Mouse (Mus musculus): ENCODE data around the gene 4930503B20Rik. TPM values are rescaled to one million over a fixed set of nuclear protein-coding genes. Genes with fewer than 3 reads are reported as not detected.

Gene 4930503B20Rik
- polyA plus RNA-seq (2016; fragmentation: Nextera tagmentation; extraction: Ambion mirVana): not detected in 2 replicates

GRCm38 (mm10) chr3:146651217-146651616, at the start of gene 4930503B20Rik:
Gene 4930503B20Rik, minus strand, starts transcription at chr3:146651317.
- WGBS: 88% methylated on average over 3 of the region's 3 CpGs
- no peaks in the 10 kb centered on the region for H3K9me3 ChIP-seq
- no peak within 1 kb of the TSS for H3K27ac ChIP-seq (replicated peaks)
- H3K36me3 ChIP-seq (replicated peaks): no peaks in the 10 kb centered on the region
- no peaks in the 10 kb centered on the region for H3K27me3 ChIP-seq (replicated peaks; ENCODE audit: low read depth, poor library complexity, severe bottlenecking)
- H3K4me1 ChIP-seq: peaks cover 11% of the 10 kb centered on the region; the same call in 1 of the 2 replicates
- DNase-seq (ENCODE audit: low spot score): no peak
- H3K4me3 ChIP-seq: no peak within 1 kb of the TSS

- no peaks in the 10 kb centered on the region for H3K9me3 ChIP-seq
- no peaks in the 10 kb centered on the region for H3K27me3 ChIP-seq (replicated peaks; ENCODE audit: low read depth, poor library complexity, severe bottlenecking)
- 0 out of 2 replicates have a peak overlapping the region, but pooled peaks have one; percentile 24 for H3K27ac ChIP-seq (replicated peaks)
- DNase-seq (ENCODE audit: low spot score): no peak
- H3K36me3 ChIP-seq (replicated peaks): no peaks in the 10 kb centered on the region
- peaks cover 15% of the 10 kb centered on the region for H3K4me1 ChIP-seq
- WGBS: 85% methylated on average over 11 of the region's 11 CpGs
- no peak overlapping the region for H3K4me3 ChIP-seq
These were observed 48.9 kb upstream of the 4930503B20Rik start for GRCm38 (mm10) chr3:146700051-146700450.

GRCm38 (mm10) chr3:146698982-146699381, 47.9 kb upstream of the 4930503B20Rik start:
- H3K27me3 ChIP-seq (replicated peaks; ENCODE audit: low read depth, poor library complexity, severe bottlenecking): no peaks in the 10 kb centered on the region
- no peak overlapping the region for H3K4me3 ChIP-seq
- 67% methylated on average over 11 of the region's 11 CpGs for WGBS
- no peak for DNase-seq (ENCODE audit: low spot score)
- H3K9me3 ChIP-seq: no peaks in the 10 kb centered on the region
- no peaks in the 10 kb centered on the region for H3K36me3 ChIP-seq (replicated peaks)
- H3K4me1 ChIP-seq: peaks cover 15% of the 10 kb centered on the region
- H3K27ac ChIP-seq (replicated peaks): no peak overlapping the region

DNA sequence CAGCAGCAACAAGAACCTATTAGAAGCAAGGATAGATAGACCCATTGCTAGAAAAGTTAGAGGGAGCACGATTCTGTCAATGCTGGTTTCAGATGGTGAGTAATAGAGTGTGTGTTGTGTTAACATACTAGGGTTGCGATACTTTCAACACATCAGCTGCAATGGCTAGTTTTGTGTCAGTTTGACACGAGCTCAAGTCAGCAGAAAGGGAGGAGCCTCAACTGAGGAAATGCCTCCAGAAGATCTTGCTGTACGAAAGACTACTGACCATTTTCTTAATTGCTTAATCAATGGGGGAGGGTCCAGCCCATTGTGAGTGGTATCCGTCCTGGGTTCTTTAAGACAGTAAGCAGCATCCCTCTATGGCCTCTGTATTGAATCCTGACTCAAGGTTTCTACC, 41.4 kb upstream of the 4930503B20Rik start:
- 80% methylated on average over 5 of the region's 5 CpGs for WGBS
- DNase-seq (ENCODE audit: low spot score): no peak
- no peak overlapping the region for H3K4me3 ChIP-seq
- H3K27ac ChIP-seq (replicated peaks): no peak overlapping the region
- 0 out of 2 replicates have a peak, but pooled peaks cover 2% of the 10 kb centered on the region for H3K4me1 ChIP-seq
- no peaks in the 10 kb centered on the region for H3K36me3 ChIP-seq (replicated peaks)
- H3K27me3 ChIP-seq (replicated peaks; ENCODE audit: low read depth, poor library complexity, severe bottlenecking): no peaks in the 10 kb centered on the region
- no peaks in the 10 kb centered on the region for H3K9me3 ChIP-seq

DNA sequence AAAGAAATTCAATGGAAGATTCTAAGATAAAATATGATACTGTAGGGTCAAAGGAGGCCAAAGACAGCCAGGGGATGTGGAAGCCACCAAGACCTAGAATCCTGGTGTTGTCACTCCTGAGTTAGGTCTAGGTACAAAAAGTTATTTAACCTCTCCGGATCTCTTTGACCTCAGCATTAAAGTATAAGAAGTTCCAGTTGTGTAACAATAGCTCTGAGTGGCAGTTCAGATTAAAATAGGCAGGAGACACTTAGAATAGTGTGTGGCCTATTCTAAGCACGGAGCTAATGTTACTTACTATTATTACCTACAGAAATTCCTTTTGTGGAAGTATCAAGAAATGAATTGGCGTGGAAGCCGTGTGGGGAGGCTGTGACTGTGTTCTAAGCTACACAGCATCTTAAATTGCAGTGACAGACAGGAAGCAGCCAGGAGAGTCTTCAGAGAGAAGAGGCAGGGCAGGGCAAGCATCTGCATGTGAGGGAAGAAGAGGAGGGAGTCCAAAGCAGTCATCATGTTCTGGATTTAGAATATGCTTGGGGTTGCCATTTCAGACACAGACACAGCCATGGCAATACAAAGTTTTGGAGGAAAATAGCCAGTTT, 36.1 kb upstream of the 4930503B20Rik start:
- WGBS: 71% methylated on average over 4 of the region's 4 CpGs

GRCm38 (mm10) chr3:146686428-146686827, 35.3 kb upstream of the 4930503B20Rik start:
- H3K27me3 ChIP-seq (replicated peaks; ENCODE audit: low read depth, poor library complexity, severe bottlenecking): peaks cover 30% of the 10 kb centered on the region
- peaks cover 26% of the 10 kb centered on the region for H3K4me1 ChIP-seq
- no peak overlapping the region for H3K4me3 ChIP-seq
- no peak overlapping the region for H3K27ac ChIP-seq (replicated peaks)
- H3K36me3 ChIP-seq (replicated peaks): no peaks in the 10 kb centered on the region
- WGBS: 89% methylated on average over 8 of the region's 8 CpGs
- no peaks in the 10 kb centered on the region for H3K9me3 ChIP-seq
- no peak for DNase-seq (ENCODE audit: low spot score)

More for the DNA sequence above, 36.1 kb upstream of the 4930503B20Rik start:
- peaks cover 24% of the 10 kb centered on the region for H3K4me1 ChIP-seq
- no peaks in the 10 kb centered on the region for H3K36me3 ChIP-seq (replicated peaks)
- no peak for DNase-seq (ENCODE audit: low spot score)
- peaks cover 30% of the 10 kb centered on the region for H3K27me3 ChIP-seq (replicated peaks; ENCODE audit: low read depth, poor library complexity, severe bottlenecking)
- no peaks in the 10 kb centered on the region for H3K9me3 ChIP-seq
- no peak overlapping the region for H3K27ac ChIP-seq (replicated peaks)
- no peak overlapping the region for H3K4me3 ChIP-seq

DNA sequence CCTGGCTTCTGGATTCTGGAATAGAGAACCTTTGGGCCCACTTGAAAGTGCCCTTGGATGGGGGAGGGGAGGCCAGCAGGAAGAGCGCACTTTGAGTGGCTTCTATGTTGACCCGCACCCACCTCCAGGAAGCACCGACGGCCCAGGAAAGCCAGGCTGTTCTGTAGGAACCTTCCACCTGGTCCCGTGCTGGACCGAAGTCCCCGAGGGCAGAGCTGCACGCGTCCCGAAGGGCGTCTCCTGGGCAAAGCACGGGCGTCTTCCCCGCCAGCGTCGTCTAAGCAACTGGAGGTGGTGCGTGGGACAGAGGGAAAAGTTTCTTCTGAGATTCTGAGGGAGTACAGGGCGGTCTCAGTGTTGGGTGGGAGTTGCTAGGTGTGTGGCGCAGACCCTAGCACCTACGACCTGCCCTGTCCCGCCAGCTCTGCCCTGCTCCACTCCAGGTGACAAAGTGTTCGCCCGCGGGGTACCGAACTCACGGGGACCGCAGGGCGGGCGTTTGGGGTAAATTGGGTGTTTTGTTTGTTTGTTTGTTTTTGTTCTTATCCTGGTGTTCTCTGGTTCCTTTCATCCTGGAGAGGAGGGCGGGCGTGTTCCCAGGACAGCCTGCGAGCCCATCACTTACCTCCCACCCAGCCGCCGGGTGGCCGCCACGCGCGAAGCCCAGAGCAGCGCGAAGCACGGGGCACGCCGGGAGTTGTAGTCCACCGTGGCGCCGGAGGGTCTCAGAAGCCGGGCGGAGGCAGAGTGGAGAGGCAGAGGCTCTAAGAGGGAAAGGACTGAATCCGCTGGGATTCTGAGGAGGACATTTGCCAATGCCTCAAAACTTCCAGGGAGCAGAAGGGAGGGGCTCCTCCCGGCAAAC, 33.9 kb upstream of the 4930503B20Rik start, which contains the start of gene Samd13:
Gene Samd13, minus strand, starts transcription at position 782 of the 865 bp plus-strand sequence.
- Histone ChIP-seq H3K4me1 (peaks cover 26% of the 10 kb centered on the region), H3K9me3 (no peaks in the 10 kb centered on the region), H3K36me3 (replicated peaks) (no peaks in the 10 kb centered on the region), H3K27me3 (replicated peaks; ENCODE audit: low read depth, poor library complexity, severe bottlenecking) (peaks cover 30% of the 10 kb centered on the region), H3K4me3 (peak within 1 kb of the TSS; percentile 66), H3K27ac (replicated peaks) (peak within 1 kb of the TSS; percentile 83)
- peak; percentile 87 for DNase-seq (ENCODE audit: low spot score)
- 3% methylated on average over 50 of the region's 50 CpGs for WGBS

- DNase-seq (ENCODE audit: low spot score): no peak
- Histone ChIP-seq H3K36me3 (replicated peaks) (no peaks in the 10 kb centered on the region), H3K4me3 (no peak overlapping the region), H3K9me3 (no peaks in the 10 kb centered on the region), H3K4me1 (peaks cover 26% of the 10 kb centered on the region), H3K27ac (replicated peaks) (no peak overlapping the region), H3K27me3 (replicated peaks; ENCODE audit: low read depth, poor library complexity, severe bottlenecking) (peaks cover 30% of the 10 kb centered on the region)
- 79% methylated on average over 2 of the region's 2 CpGs for WGBS
These were observed 32.0 kb upstream of the 4930503B20Rik start for GRCm38 (mm10) chr3:146683095-146683494.

DNA sequence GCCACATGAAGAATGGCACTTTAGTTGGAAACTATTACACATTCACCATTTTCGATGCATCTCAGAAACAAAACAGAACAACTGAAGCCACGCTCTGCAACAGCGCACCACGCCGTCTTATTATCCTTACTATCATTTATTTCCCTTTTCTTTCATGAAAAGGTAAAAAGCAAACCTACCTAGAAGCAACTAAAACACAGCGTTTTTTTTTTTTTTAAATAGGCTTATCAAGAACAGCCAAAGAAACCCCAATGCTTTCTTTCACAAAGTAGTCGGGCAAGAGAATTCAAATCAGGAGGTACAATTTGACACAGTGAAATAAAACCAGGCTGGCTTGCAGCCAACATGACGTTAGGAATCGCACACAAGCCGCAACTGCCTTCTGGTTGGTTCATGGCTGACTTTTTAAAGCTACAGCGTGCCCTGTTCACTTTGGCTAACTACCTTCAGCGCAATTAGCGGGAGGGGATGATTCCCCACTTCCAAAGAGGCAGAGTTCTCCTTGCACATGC, 31.1 kb upstream of the 4930503B20Rik start:
- Histone ChIP-seq H3K9me3 (no peaks in the 10 kb centered on the region), H3K36me3 (replicated peaks) (no peaks in the 10 kb centered on the region), H3K4me3 (no peak overlapping the region), H3K27me3 (replicated peaks; ENCODE audit: low read depth, poor library complexity, severe bottlenecking) (peaks cover 30% of the 10 kb centered on the region), H3K27ac (replicated peaks) (peak overlapping the region; percentile 66; the same call in 1 of the 2 replicates), H3K4me1 (peaks cover 24% of the 10 kb centered on the region)
- 58% methylated on average over 13 of the region's 13 CpGs for WGBS
- peak; percentile 28 for DNase-seq (ENCODE audit: low spot score)

GRCm38 (mm10) chr3:146681696-146682095, 30.6 kb upstream of the 4930503B20Rik start:
- Histone ChIP-seq H3K4me3 (no peak overlapping the region), H3K36me3 (replicated peaks) (no peaks in the 10 kb centered on the region), H3K9me3 (no peaks in the 10 kb centered on the region), H3K4me1 (peaks cover 24% of the 10 kb centered on the region), H3K27me3 (replicated peaks; ENCODE audit: low read depth, poor library complexity, severe bottlenecking) (peaks cover 30% of the 10 kb centered on the region), H3K27ac (replicated peaks) (no peak overlapping the region)
- 88% methylated on average over 8 of the region's 8 CpGs for WGBS
- DNase-seq (ENCODE audit: low spot score): no peak

GRCm38 (mm10) chr3:146680625-146681024, 29.5 kb upstream of the 4930503B20Rik start:
- 91% methylated on average over 13 of the region's 13 CpGs for WGBS
- H3K4me3 ChIP-seq: no peak overlapping the region
- no peak overlapping the region for H3K27ac ChIP-seq (replicated peaks)
- peaks cover 21% of the 10 kb centered on the region for H3K27me3 ChIP-seq (replicated peaks; ENCODE audit: low read depth, poor library complexity, severe bottlenecking)
- no peak for DNase-seq (ENCODE audit: low spot score)
- no peaks in the 10 kb centered on the region for H3K36me3 ChIP-seq (replicated peaks)
- H3K4me1 ChIP-seq: peaks cover 19% of the 10 kb centered on the region
- no peaks in the 10 kb centered on the region for H3K9me3 ChIP-seq

DNA sequence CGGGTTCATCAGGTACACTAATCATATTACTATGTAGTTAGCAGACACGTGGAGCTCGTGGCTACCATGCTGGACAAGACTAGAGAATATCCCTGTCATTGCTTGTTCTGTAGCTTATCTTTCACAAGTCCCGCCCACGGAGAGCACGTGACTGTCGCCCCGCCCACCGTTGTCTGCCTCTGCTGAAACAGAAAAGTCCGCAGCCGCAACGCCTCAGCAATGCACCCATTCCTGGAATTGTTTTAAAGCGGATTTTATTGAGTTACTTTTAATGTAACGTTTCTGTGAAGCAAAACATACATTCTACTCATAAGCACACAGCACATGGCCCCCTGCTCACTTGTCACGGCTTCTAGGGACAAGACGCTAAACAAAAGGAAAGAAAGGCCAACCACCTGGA, 28.5 kb upstream of the 4930503B20Rik start:
- DNase-seq (ENCODE audit: low spot score): no peak
- no peaks in the 10 kb centered on the region for H3K36me3 ChIP-seq (replicated peaks)
- 91% methylated on average over 16 of the region's 16 CpGs for WGBS
- H3K4me3 ChIP-seq: no peak overlapping the region
- no peaks in the 10 kb centered on the region for H3K9me3 ChIP-seq
- H3K27me3 ChIP-seq (replicated peaks; ENCODE audit: low read depth, poor library complexity, severe bottlenecking): peaks cover 17% of the 10 kb centered on the region
- peaks cover 10% of the 10 kb centered on the region for H3K4me1 ChIP-seq
- no peak overlapping the region for H3K27ac ChIP-seq (replicated peaks)

All from embryonic facial prominence, embryonic 10.5 days (tissue).